Mouse (Mus musculus) G1E (cell line): ENCODE measurements around the gene Slc22a23. TPM values are rescaled to one million over a fixed set of nuclear protein-coding genes. Genes with fewer than 3 reads are reported as not detected.

Experiments used
- ATAC-seq: 2 replicates; pipeline ENCODE4 v1.8.0; 2016; ENCODE audit warnings: mild to moderate bottlenecking; ENCODE audit not compliant: insufficient number of reproducible peaks, poor library complexity, low FRiP score, severe bottlenecking; ENCODE audit errors: extremely low read depth
- DNase-seq: peaks from one replicate; pipeline ENCODE4 v3.0.0; 2012; ENCODE audit warnings: low spot score
- H3K27me3 ChIP-seq: 2 replicates; pipeline ENCODE4 v1.6.1; 2012; ENCODE audit warnings: mild to moderate bottlenecking, low read length, inconsistent platforms; ENCODE audit not compliant: insufficient read depth
- H3K36me3 ChIP-seq: replicated peaks from 2 replicates; pipeline ENCODE3; 2012; ENCODE audit warnings: mild to moderate bottlenecking, inconsistent platforms
- H3K4me1 ChIP-seq: 2 replicates; pipeline ENCODE4 v1.6.1; 2012; ENCODE audit warnings: low read depth, low read length, inconsistent platforms, mixed read lengths; ENCODE audit not compliant: insufficient read depth
- H3K4me3 ChIP-seq: 2 replicates; pipeline ENCODE4 v1.5.1; 2012; ENCODE audit warnings: low read depth, mild to moderate bottlenecking, inconsistent platforms, low read length, moderate library complexity, mixed read lengths
- H3K9me3 ChIP-seq: replicated peaks from 2 replicates; pipeline ENCODE4 v1.6.1; 2012; ENCODE audit warnings: inconsistent platforms
- CTCF ChIP-seq: IDR thresholded peaks from 2 replicates; pipeline ENCODE4 v1.5.1; 2012; ENCODE audit warnings: low read depth, low read length, inconsistent platforms, mixed read lengths
- GATA1 ChIP-seq: IDR thresholded peaks from 2 replicates; pipeline ENCODE4 v1.6.1; 2012; ENCODE audit warnings: borderline replicate concordance, low read length, inconsistent platforms, mixed read lengths
- GATA2 ChIP-seq: IDR thresholded peaks from 2 replicates; pipeline ENCODE4 v1.6.1; 2012; ENCODE audit warnings: low read depth, low read length, inconsistent platforms, borderline replicate concordance
- POLR2AphosphoS5 ChIP-seq: IDR thresholded peaks from 2 replicates; pipeline ENCODE4 v1.6.1; 2012; ENCODE audit warnings: low read depth, low read length, inconsistent platforms; ENCODE audit not compliant: insufficient replicate concordance
- TAL1 ChIP-seq: conservative IDR thresholded peaks from 2 replicates; pipeline ENCODE4 v1.6.1; 2012; ENCODE audit warnings: low read depth, low read length, inconsistent platforms, mixed read lengths
- polyA plus RNA-seq: library from polyadenylated mRNA; stranded (reverse); fragments of >175 nt; gene quantifications from 2 replicates; pipeline ENCODE4 v1.2.3, GENCODE M21; 2012
- total RNA-seq, 2 experiments: library from RNA; stranded (forward) in 1 of 2; stranded (reverse) in 1 of 2; fragments of 200-1000 nt in 1 of 2; fragments of >200 nt in 1 of 2; fragmentation: Nextera tagmentation in 1 of 2; gene quantifications; 2 replicates each; pipeline ENCODE4 v1.2.3; 2014 to 2017

The Slc22a23 gene
- total and polyA plus RNA-seq, 3 experiments, result 18.0 to 68.0 (median 43.8) TPM

DNA sequence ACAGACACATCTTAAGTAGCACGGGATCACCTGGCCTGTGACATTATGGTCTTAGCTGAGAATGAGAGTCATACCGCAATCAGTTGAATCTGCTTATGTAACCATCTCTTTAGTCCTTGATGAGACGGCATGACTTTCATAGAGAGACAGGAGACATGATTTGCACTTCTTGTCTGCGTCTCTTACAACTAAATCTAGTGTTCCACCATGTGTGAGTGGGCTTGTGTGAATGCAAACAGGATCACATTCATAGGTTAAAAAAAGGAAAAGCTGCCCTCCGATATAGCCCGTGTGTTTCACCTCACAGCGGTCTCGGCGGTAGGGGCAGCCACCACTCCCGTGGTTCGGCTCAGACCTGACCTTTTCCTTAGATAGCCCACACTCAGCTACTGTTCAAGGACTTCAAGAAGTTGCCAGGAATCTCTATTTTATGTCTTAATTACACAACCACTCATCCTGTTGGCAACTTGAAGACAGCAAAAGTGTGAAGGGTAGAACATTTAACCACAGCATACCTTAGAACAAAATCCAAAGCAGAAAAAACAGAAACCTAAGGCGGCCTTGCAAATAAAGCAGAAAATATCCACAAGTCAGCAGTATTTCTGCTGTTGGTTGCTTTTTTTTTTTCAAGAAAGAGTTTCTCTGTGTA lies 49.1 kb downstream of the Slc22a23 start:
- no peak for ATAC-seq
- Histone ChIP-seq H3K4me1 (peaks cover 5% of the 10 kb centered on the region; the same call in 1 of the 2 replicates), H3K36me3 (peaks cover 75% of the 10 kb centered on the region), H3K9me3 (no peaks in the 10 kb centered on the region), H3K4me3 (no peak overlapping the region), H3K27me3 (no peaks in the 10 kb centered on the region)
- no peak for DNase-seq
- TF ChIP-seq GATA1 (no peak), POLR2AphosphoS5 (no peak)

DNA sequence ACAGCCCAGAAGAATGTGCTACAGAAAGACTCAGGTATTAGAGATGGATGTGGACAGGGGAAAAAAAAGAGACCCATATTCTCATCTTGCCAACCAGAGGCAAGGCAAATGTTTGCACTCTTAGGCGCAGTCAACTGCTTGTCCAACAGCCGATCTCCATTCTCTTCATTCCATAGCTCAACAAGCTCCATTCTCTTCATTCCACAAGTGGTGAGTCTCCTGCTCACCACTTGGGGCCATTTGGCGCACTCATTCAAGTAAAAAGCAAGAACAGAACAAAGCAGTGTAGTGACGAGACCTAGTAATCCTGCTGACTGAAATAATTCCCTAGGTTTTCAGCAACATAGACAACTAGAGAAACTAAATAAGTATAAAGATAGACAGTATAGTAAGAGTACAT lies 50.8 kb downstream of the Slc22a23 start:
- ATAC-seq (no peak), DNase-seq (no peak)
- H3K36me3 ChIP-seq, result peaks cover 76% of the 10 kb centered on the region
- H3K9me3 ChIP-seq, result no peaks in the 10 kb centered on the region
- no peaks in the 10 kb centered on the region; the same call in 1 of the 2 replicates for H3K4me1 ChIP-seq
- TF ChIP-seq GATA1 (no peak), GATA2 (no peak), CTCF (no peak), TAL1 (no peak), POLR2AphosphoS5 (no peak)
- no peak overlapping the region for H3K4me3 ChIP-seq
- H3K27me3 ChIP-seq, result no peaks in the 10 kb centered on the region

DNA sequence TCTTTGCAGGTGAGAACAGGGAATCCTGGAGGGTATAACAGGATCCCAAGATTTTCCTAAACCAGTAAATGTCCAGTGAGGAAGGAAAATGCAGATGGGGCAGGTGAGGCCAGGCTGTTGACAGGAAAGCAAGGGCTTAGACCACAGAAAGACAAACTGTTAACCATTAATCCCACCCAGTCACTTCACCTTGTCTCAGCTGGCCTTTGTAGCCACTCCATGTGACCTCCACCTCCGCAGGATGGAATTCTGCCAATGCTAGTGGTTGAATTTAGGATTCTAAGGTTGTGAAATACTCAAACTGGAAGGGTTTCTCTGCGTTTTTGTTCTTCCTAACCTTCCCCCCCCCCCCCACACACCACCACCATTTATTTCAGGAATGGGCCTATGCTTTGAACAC lies 52.9 kb downstream of the Slc22a23 start:
- no peak for TF ChIP-seq POLR2AphosphoS5
- TF ChIP-seq GATA1, result no peak
- no peak for TF ChIP-seq CTCF
- no peak for TF ChIP-seq TAL1
- TF ChIP-seq GATA2, result no peak
- no peaks in the 10 kb centered on the region; the same call in 1 of the 2 replicates for H3K4me1 ChIP-seq

DNA sequence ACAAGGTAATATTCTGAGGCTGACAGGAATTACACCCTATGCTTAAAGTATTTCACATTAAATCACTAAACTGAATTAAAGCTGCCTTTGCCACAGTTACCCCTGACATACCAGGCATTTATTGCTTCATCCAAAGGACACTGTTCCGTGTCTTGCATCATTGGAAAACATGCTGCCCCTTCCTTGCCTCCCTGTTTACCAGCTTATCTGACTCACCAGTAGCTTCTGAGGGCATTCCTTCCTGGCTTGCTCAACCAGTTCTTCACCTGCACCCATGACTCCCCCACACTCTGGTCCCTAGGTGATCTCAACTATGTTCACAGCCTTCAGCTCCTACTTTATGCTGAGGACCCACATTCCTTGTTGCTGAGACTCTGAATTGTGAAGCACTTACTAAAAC lies 54.6 kb downstream of the Slc22a23 start:
- H3K4me1 ChIP-seq, result no peaks in the 10 kb centered on the region; the same call in 1 of the 2 replicates
- H3K4me3 ChIP-seq, result no peak overlapping the region
- DNase-seq (no peak), ATAC-seq (no peak)
- TF ChIP-seq GATA2 (no peak), CTCF (no peak), GATA1 (no peak), POLR2AphosphoS5 (no peak), TAL1 (no peak)
- no peaks in the 10 kb centered on the region for H3K27me3 ChIP-seq
- no peaks in the 10 kb centered on the region for H3K9me3 ChIP-seq
- H3K36me3 ChIP-seq, result peaks cover 69% of the 10 kb centered on the region

More for the DNA sequence above, 52.9 kb downstream of the Slc22a23 start:
- no peak for ATAC-seq
- DNase-seq, result no peak
- no peaks in the 10 kb centered on the region for H3K27me3 ChIP-seq
- no peaks in the 10 kb centered on the region for H3K9me3 ChIP-seq
- H3K36me3 ChIP-seq, result peaks cover 68% of the 10 kb centered on the region
- no peak overlapping the region for H3K4me3 ChIP-seq

DNA sequence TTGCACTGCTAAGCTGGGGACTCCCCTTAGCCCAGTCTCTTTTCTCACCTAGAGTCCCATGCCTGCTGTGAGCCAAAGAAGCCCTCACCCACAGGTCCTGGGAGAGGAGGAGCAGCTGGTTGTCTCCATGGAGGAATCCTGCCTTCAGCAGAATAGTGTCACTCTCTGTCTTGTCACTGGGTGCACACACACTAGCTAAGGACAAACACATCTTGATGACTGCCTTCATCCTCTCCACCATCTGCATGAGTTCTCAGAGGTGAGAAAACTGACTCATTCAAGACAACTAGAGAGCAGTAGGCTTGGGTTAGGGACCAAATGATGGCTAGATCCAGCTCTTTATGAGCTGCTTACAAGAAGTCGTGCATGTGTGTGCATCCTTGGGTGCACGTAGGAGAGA lies 55.4 kb downstream of the Slc22a23 start:
- ATAC-seq (no peak), DNase-seq (no peak)
- H3K36me3 ChIP-seq, result peaks cover 76% of the 10 kb centered on the region
- H3K27me3 ChIP-seq, result no peaks in the 10 kb centered on the region
- H3K4me1 ChIP-seq, result no peaks in the 10 kb centered on the region; the same call in 1 of the 2 replicates
- no peaks in the 10 kb centered on the region for H3K9me3 ChIP-seq
- H3K4me3 ChIP-seq, result no peak overlapping the region
- TF ChIP-seq GATA2 (no peak), CTCF (no peak), GATA1 (no peak), POLR2AphosphoS5 (no peak), TAL1 (no peak)

DNA sequence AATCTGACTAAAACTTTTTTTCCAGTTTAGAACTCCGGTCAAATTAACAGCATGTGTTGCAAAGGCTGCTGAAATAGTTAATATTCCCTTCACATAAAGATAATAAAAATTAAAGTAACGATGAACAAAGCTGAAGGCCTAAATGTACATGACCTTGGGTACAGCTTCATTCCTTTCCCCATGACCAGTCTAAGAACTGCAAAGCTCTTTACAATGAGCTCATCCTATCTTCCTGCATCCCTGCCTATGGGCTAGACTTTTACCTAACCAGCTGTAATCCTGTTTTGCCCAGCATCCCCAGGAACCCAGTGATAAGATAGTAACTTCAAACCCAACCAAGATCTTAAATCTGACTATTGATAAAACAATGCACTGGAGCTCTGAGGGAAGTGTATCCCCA lies 56.9 kb downstream of the Slc22a23 start:
- peaks cover 73% of the 10 kb centered on the region for H3K36me3 ChIP-seq
- no peak overlapping the region for H3K4me3 ChIP-seq
- DNase-seq (no peak), ATAC-seq (no peak)
- no peak for TF ChIP-seq GATA2
- TF ChIP-seq TAL1, result no peak
- no peak for TF ChIP-seq GATA1
- TF ChIP-seq CTCF, result no peak
- TF ChIP-seq POLR2AphosphoS5, result no peak
- H3K9me3 ChIP-seq, result no peaks in the 10 kb centered on the region
- H3K4me1 ChIP-seq, result no peaks in the 10 kb centered on the region; the same call in 1 of the 2 replicates
- H3K27me3 ChIP-seq, result no peaks in the 10 kb centered on the region
